Mouse (Mus musculus) embryonic facial prominence, embryonic 12.5 days (tissue): ENCODE data around the gene Castor2. TPM values are rescaled to one million over a fixed set of nuclear protein-coding genes. Genes with fewer than 3 reads are reported as not detected.
A peak's percentile ranks its signal among the peaks of the same experiment; 100 is the strongest.

Experiments used
- ATAC-seq: fragments of 200-750 bp; cut with Nextera tagmentation; 2 replicates; pipeline ENCODE4 v1.8.0; 2017; ENCODE audit not compliant: insufficient number of reproducible peaks, insufficient read depth, low FRiP score, low TSS enrichment
- H3K27ac ChIP-seq: fragments of 300-500 bp; sonication (generic); 2 replicates; pipeline ENCODE4 v1.5.1; 2016; ENCODE audit warnings: mild to moderate bottlenecking
- H3K27me3 ChIP-seq: fragments of 300-500 bp; sonication (generic); 2 replicates; pipeline ENCODE4 v1.6.1; 2016; ENCODE audit warnings: mild to moderate bottlenecking, moderate library complexity
- H3K36me3 ChIP-seq: fragments of 300-500 bp; sonication (generic); 2 replicates; pipeline ENCODE4 v1.6.1; 2016; ENCODE audit warnings: mild to moderate bottlenecking
- H3K4me1 ChIP-seq: fragments of 300-500 bp; sonication (generic); 2 replicates; pipeline ENCODE4 v1.6.1; 2016
- H3K4me2 ChIP-seq: fragments of 300-500 bp; sonication (generic); replicated peaks from 2 replicates; pipeline ENCODE4 v1.6.1; 2016; ENCODE audit warnings: mild to moderate bottlenecking, moderate library complexity
- H3K4me3 ChIP-seq: fragments of 300-500 bp; sonication (generic); 2 replicates; pipeline ENCODE4 v1.5.1; 2016; ENCODE audit warnings: mild to moderate bottlenecking
- H3K9ac ChIP-seq: fragments of 300-500 bp; sonication (generic); 2 replicates; pipeline ENCODE4 v1.6.1; 2016; ENCODE audit warnings: mild to moderate bottlenecking, moderate library complexity
- H3K9me3 ChIP-seq: fragments of 300-500 bp; sonication (generic); 2 replicates; pipeline ENCODE4 v1.6.1; 2016; ENCODE audit warnings: mild to moderate bottlenecking, moderate library complexity
- WGBS: fragments of 180-500 bp; shearing (Covaris S2); methylation state at CpG from one replicate; pipeline ENCODE4 v1.1.7; 2016; 5-methylcytosine and 5-hydroxymethylcytosine counted together
- polyA plus RNA-seq: library from polyadenylated mRNA; unstranded; fragments of >200 nt; fragmentation: Nextera tagmentation; extraction: Ambion mirVana; gene quantifications from 2 replicates; pipeline ENCODE4 v1.2.1, GENCODE M21; 2016

Gene Castor2
- polyA plus RNA-seq, 1 experiment from 2014 or later, result 9.4 TPM

DNA sequence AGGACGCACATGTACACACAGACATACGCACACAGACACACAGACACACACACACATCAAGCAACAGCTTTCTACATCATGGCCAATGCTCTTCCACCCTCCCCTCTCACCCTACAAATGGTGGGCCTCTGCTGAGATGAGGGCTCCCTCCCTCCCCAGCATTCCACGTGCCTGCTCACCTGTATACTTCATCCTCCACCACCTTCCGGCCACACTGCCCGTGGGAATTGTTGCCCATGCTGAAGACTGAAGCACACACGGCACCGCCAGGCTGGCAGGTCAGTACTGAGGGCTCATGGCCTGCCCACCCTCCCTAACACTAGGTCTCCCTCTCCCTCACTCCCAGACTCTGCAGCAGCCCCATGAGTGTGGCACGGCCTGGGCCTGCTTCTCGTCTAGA is 68.5 kb downstream of the Castor2 start:
- no peak overlapping the region for H3K4me3 ChIP-seq
- WGBS, result 88% methylated on average over 9 of the region's 9 CpGs
- no peaks in the 10 kb centered on the region for H3K4me1 ChIP-seq
- no peaks in the 10 kb centered on the region for H3K27me3 ChIP-seq
- H3K36me3 ChIP-seq, result peaks cover 52% of the 10 kb centered on the region
- no peaks in the 10 kb centered on the region for H3K9me3 ChIP-seq
- ATAC-seq, result no peak
- no peak overlapping the region for H3K27ac ChIP-seq
- no peak overlapping the region for H3K9ac ChIP-seq
- H3K4me2 ChIP-seq, result no peak overlapping the region

DNA sequence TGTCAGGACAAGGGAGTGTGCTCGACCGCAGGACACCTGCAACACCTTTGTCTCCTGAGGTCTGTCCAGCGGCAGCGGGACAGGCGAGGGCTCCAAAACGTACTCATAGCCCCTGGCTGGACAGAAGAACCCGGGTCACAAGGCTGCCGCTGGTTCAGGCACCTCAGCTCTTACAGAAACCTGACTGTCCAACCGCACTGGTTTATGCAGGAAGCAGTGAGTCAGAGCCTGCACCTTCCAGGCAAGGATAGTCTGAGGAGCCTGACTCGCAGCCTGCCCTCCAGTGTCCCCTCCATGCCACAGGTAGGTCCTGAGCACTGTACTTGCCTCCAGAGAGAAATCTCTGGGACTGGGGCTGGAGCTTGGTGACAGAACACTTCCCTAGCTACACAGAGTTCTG is 69.7 kb downstream of the Castor2 start:
- Histone ChIP-seq H3K4me2 (no peak overlapping the region), H3K9me3 (no peaks in the 10 kb centered on the region), H3K36me3 (peaks cover 43% of the 10 kb centered on the region), H3K4me1 (no peaks in the 10 kb centered on the region), H3K9ac (no peak overlapping the region), H3K27ac (no peak overlapping the region), H3K4me3 (no peak overlapping the region), H3K27me3 (no peaks in the 10 kb centered on the region)
- no peak for ATAC-seq
- WGBS, result 93% methylated on average over 10 of the region's 10 CpGs

DNA sequence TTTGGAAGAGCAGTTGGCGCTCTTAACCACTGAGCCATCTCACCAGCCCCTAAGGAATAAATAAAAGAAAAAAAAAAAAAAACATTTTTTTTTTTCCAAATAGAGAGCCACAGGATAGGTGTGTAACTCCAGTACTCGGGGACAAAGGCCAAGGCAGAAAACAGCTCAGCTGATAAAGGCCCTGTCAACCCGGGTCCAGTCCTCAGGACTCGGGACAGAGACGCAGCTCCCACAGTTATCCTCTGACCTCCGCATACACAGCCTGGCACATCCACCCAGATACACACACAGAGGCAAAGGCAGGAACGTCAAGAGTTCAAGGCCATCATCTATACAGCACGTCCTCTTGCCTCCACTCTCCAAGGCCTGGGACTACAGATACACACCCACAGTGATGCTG is 70.7 kb downstream of the Castor2 start:
- Histone ChIP-seq H3K9ac (no peak overlapping the region), H3K27me3 (no peaks in the 10 kb centered on the region), H3K4me2 (no peak overlapping the region), H3K4me1 (peaks cover 3% of the 10 kb centered on the region), H3K4me3 (no peak overlapping the region), H3K36me3 (peaks cover 39% of the 10 kb centered on the region), H3K9me3 (no peaks in the 10 kb centered on the region), H3K27ac (no peak overlapping the region)
- 94% methylated on average over 8 of the region's 8 CpGs for WGBS
- no peak for ATAC-seq

DNA sequence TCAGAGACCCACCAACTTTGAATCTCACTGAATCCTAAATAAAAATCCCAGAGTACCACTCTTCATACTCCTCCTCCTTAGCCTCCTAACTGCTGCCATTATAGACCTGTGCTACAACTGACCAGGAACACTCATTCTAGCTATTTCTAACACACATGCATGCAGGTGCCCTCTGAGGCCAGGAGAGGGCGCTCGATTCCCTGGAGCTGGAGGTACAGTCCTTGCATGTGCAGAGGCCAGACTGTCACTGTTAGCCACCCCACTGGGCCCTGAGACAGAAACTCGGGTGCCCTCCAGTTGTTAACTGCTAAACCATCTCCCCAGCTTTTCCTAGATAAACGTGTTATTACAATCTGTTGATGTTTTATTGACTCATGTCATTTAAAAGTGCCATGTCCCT is 73.7 kb downstream of the Castor2 start:
- no peak overlapping the region for H3K9ac ChIP-seq
- no peak overlapping the region for H3K27ac ChIP-seq
- no peak overlapping the region for H3K4me3 ChIP-seq
- no peaks in the 10 kb centered on the region for H3K27me3 ChIP-seq
- H3K4me1 ChIP-seq, result peaks cover 9% of the 10 kb centered on the region
- no peak overlapping the region for H3K4me2 ChIP-seq
- 39% methylated on average over 4 of the region's 4 CpGs for WGBS
- H3K9me3 ChIP-seq, result no peaks in the 10 kb centered on the region
- H3K36me3 ChIP-seq, result peaks cover 22% of the 10 kb centered on the region
- no peak for ATAC-seq

DNA sequence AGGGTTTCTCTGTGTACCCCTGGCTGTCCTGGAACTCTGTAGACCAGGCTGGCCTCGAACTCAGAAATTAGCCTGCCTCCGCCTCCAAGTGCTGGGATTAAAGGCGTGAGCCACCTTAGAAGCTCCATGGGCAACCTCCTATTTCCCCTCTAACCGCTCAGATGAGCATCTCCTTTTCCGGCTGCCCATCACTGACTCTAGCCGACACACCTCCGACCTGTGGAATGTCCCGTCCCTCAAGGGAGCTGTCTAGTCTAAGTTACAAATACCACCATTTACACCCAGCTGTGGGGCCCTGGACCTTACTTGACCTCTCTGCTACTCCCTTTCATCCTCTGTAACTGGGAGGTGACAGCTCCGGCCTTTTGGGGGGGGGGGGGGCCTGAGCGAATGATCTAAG is 76.2 kb downstream of the Castor2 start:
- WGBS, result 4% methylated on average over 10 of the region's 10 CpGs
- peak overlapping the region; percentile 73; the same call in 1 of the 2 replicates for H3K27ac ChIP-seq

GRCm38 (mm10) chr5:134176169-134176881 is 76.8 kb downstream of the Castor2 start, which contains the start of gene Rcc1l:
TSS of gene Rcc1l (minus strand) at chr5:134176774.
- under 1% methylated on average over 72 of the region's 72 CpGs for WGBS
- peak within 1 kb of the TSS; percentile 70 for H3K9ac ChIP-seq
- H3K4me2 ChIP-seq, result peak within 1 kb of the TSS; percentile 81
- peak within 1 kb of the TSS; percentile 97 for H3K4me3 ChIP-seq
- H3K27ac ChIP-seq, result peak within 1 kb of the TSS; percentile 73
- H3K4me1 ChIP-seq, result peaks cover 9% of the 10 kb centered on the region
- H3K9me3 ChIP-seq, result no peaks in the 10 kb centered on the region
- H3K27me3 ChIP-seq, result no peaks in the 10 kb centered on the region
- peak; percentile 71 for ATAC-seq
- H3K36me3 ChIP-seq, result peaks cover 8% of the 10 kb centered on the region

More for the DNA sequence above, 76.2 kb downstream of the Castor2 start:
- Histone ChIP-seq H3K4me3 (peak overlapping the region; percentile 97), H3K9ac (peak overlapping the region; percentile 70), H3K4me2 (peak overlapping the region; percentile 81), H3K4me1 (peaks cover 9% of the 10 kb centered on the region), H3K27me3 (no peaks in the 10 kb centered on the region), H3K36me3 (peaks cover 14% of the 10 kb centered on the region), H3K9me3 (no peaks in the 10 kb centered on the region)
- no peak for ATAC-seq

- no peak overlapping the region for H3K27ac ChIP-seq
- peaks cover 24% of the 10 kb centered on the region for H3K4me1 ChIP-seq
- H3K4me2 ChIP-seq, result no peak overlapping the region
- no peaks in the 10 kb centered on the region for H3K36me3 ChIP-seq
- H3K4me3 ChIP-seq, result no peak overlapping the region
- no peak overlapping the region for H3K9ac ChIP-seq
- ATAC-seq, result no peak
- WGBS, result 76% methylated on average over 7 of the region's 7 CpGs
- H3K9me3 ChIP-seq, result no peaks in the 10 kb centered on the region
- H3K27me3 ChIP-seq, result no peaks in the 10 kb centered on the region
Observed at GRCm38 (mm10) chr5:134178536-134178935, 79.0 kb downstream of the Castor2 start.

GRCm38 (mm10) chr5:134179871-134180270 is 80.4 kb downstream of the Castor2 start:
- peaks cover 26% of the 10 kb centered on the region for H3K4me1 ChIP-seq
- no peaks in the 10 kb centered on the region for H3K27me3 ChIP-seq
- H3K4me3 ChIP-seq, result no peak overlapping the region
- ATAC-seq, result no peak
- H3K4me2 ChIP-seq, result no peak overlapping the region
- 21% methylated on average over 7 of the region's 7 CpGs for WGBS
- no peaks in the 10 kb centered on the region for H3K36me3 ChIP-seq
- no peak overlapping the region for H3K27ac ChIP-seq
- H3K9ac ChIP-seq, result no peak overlapping the region
- no peaks in the 10 kb centered on the region for H3K9me3 ChIP-seq

GRCm38 (mm10) chr5:134182172-134182571 is 82.7 kb downstream of the Castor2 start:
- Histone ChIP-seq H3K9me3 (no peaks in the 10 kb centered on the region), H3K4me3 (no peak overlapping the region), H3K27ac (no peak overlapping the region), H3K4me2 (no peak overlapping the region), H3K36me3 (no peaks in the 10 kb centered on the region), H3K27me3 (no peaks in the 10 kb centered on the region), H3K4me1 (peaks cover 18% of the 10 kb centered on the region), H3K9ac (no peak overlapping the region)
- 63% methylated on average over 3 of the region's 3 CpGs for WGBS
- no peak for ATAC-seq

GRCm38 (mm10) chr5:134182735-134183134 is 83.2 kb downstream of the Castor2 start:
- Histone ChIP-seq H3K4me3 (peak overlapping the region; percentile 69; the same call in 1 of the 2 replicates), H3K9ac (no peak overlapping the region), H3K27ac (no peak overlapping the region), H3K4me2 (peak overlapping the region; percentile 92), H3K27me3 (no peaks in the 10 kb centered on the region), H3K9me3 (no peaks in the 10 kb centered on the region), H3K4me1 (peaks cover 18% of the 10 kb centered on the region), H3K36me3 (no peaks in the 10 kb centered on the region)
- 76% methylated on average over 4 of the region's 4 CpGs for WGBS
- ATAC-seq, result no peak

- Histone ChIP-seq H3K9me3 (no peaks in the 10 kb centered on the region), H3K4me3 (peak overlapping the region; percentile 69), H3K4me1 (peaks cover 18% of the 10 kb centered on the region), H3K36me3 (no peaks in the 10 kb centered on the region), H3K9ac (peak overlapping the region; percentile 72), H3K27ac (peak overlapping the region; percentile 92), H3K27me3 (no peaks in the 10 kb centered on the region), H3K4me2 (peak overlapping the region; percentile 92)
- 62% methylated on average over 7 of the region's 7 CpGs for WGBS
- ATAC-seq, result no peak
Observed at GRCm38 (mm10) chr5:134183162-134183561, 83.7 kb downstream of the Castor2 start.
